In genomic region chr6:29903343-29903914, GRCm38 (mm10) we compare ENCODE assay signal across 22 mouse cellular contexts. TPM values are rescaled to one million over a fixed set of nuclear protein-coding genes. Genes with fewer than 3 reads are reported as not detected.
A peak's percentile ranks its signal among the peaks of the same experiment; 100 is the strongest.
DNase-seq lines count a peak whose midpoint lies in the region; ATAC-seq lines count a peak whose summit lies in the region.
"Had no signal": no experiment of that assay in that cellular context is flagged by ENCODE, and none has a peak within 500 bp of the region (broad histone marks: within the 10 kb centered on the region; RNA-seq: fewer than 3 reads in every experiment).

No protein-coding gene starts in this region.

- H3K4me3 ChIP-seq in forebrain, embryonic 15.5 days: no peak overlapping the region
- no peak overlapping the region for H3K4me3 ChIP-seq in forebrain, embryonic 10.5 days
- H3K4me3 ChIP-seq in heart, embryonic 10.5 days: no peak overlapping the region
- H3K4me3 ChIP-seq in heart, embryonic 14.5 days (ENCODE audit: control insufficient read depth in 1 of 2, insufficient read depth in 1 of 2, low read depth in 1 of 2, low read length in 2 of 2): no peak overlapping the region
- H3K4me3 ChIP-seq: embryonic facial prominence, embryonic 12.5 days; forebrain, embryonic 13.5 days; hindbrain, embryonic 10.5 days; intestine, embryonic 15.5 days had no signal

- no peaks in the 10 kb centered on the region for H3K9me3 ChIP-seq in forebrain, embryonic 15.5 days
- H3K9me3 ChIP-seq in forebrain, embryonic 10.5 days: no peaks in the 10 kb centered on the region
- H3K9me3 ChIP-seq in heart, embryonic 10.5 days: no peaks in the 10 kb centered on the region
- no peaks in the 10 kb centered on the region for H3K9me3 ChIP-seq in heart, embryonic 14.5 days (ENCODE audit: control insufficient read depth, low read length)
- H3K9me3 ChIP-seq: embryonic facial prominence, embryonic 12.5 days; forebrain, embryonic 13.5 days; G1E; hindbrain, embryonic 10.5 days; intestine, embryonic 15.5 days had no signal

- no peaks in the 10 kb centered on the region for H3K4me1 ChIP-seq in forebrain, embryonic 15.5 days
- H3K4me1 ChIP-seq in forebrain, embryonic 10.5 days: no peaks in the 10 kb centered on the region
- H3K4me1 ChIP-seq in heart, embryonic 10.5 days: peaks cover 25% of the 10 kb centered on the region
- peaks cover 16 to 42% of the 10 kb centered on the region in 2 experiments for H3K4me1 ChIP-seq in heart, embryonic 14.5 days (ENCODE audit: control insufficient read depth in 2 of 2, insufficient read depth in 2 of 2, low read length in 2 of 2)
- H3K4me1 ChIP-seq: embryonic facial prominence, embryonic 12.5 days; forebrain, embryonic 13.5 days; hindbrain, embryonic 10.5 days; intestine, embryonic 15.5 days had no signal

- ATAC-seq in forebrain, embryonic 15.5 days (replicated peaks): no peak
- ATAC-seq in heart, embryonic 14.5 days (ENCODE audit: insufficient number of reproducible peaks, insufficient read depth, low FRiP score, low read depth): peak; percentile 67
- ATAC-seq: CD4-positive, CD25-positive, alpha-beta regulatory T cell, adult 4 months; forebrain, embryonic 13.5 days; intestine, embryonic 15.5 days had no signal

- H3K36me3 ChIP-seq in forebrain, embryonic 15.5 days: no peaks in the 10 kb centered on the region
- peaks cover 29% of the 10 kb centered on the region for H3K36me3 ChIP-seq in forebrain, embryonic 10.5 days (replicated peaks)
- H3K36me3 ChIP-seq in heart, embryonic 10.5 days: peaks cover 5% of the 10 kb centered on the region
- peaks cover 8% of the 10 kb centered on the region for H3K36me3 ChIP-seq in heart, embryonic 14.5 days (ENCODE audit: control insufficient read depth, insufficient read depth, low read length)
- H3K36me3 ChIP-seq: intestine, embryonic 15.5 days had no signal

- H3K27me3 ChIP-seq in forebrain, embryonic 15.5 days: no peaks in the 10 kb centered on the region
- no peaks in the 10 kb centered on the region for H3K27me3 ChIP-seq in forebrain, embryonic 10.5 days (ENCODE audit: poor library complexity, severe bottlenecking)
- H3K27me3 ChIP-seq in heart, embryonic 10.5 days (ENCODE audit: insufficient read depth, poor library complexity, severe bottlenecking): no peaks in the 10 kb centered on the region
- no peaks in the 10 kb centered on the region for H3K27me3 ChIP-seq in heart, embryonic 14.5 days (ENCODE audit: control insufficient read depth, insufficient read depth, low read length)
- H3K27me3 ChIP-seq: embryonic facial prominence, embryonic 12.5 days; forebrain, embryonic 13.5 days; intestine, embryonic 15.5 days had no signal

- WGBS in forebrain, embryonic 15.5 days: 92% methylated on average over 3 of the region's 3 CpGs
- 88% methylated on average over 3 of the region's 3 CpGs for WGBS in forebrain, embryonic 10.5 days
- 79% methylated on average over 3 of the region's 3 CpGs for WGBS in heart, embryonic 10.5 days
- 80% methylated on average over 3 of the region's 3 CpGs for WGBS in heart, embryonic 14.5 days

- no peak overlapping the region for H3K4me2 ChIP-seq in forebrain, embryonic 15.5 days (replicated peaks)
- H3K4me2 ChIP-seq in heart, embryonic 14.5 days (ENCODE audit: low read length): peak overlapping the region; percentile 17
- H3K4me2 ChIP-seq: embryonic facial prominence, embryonic 12.5 days; forebrain, embryonic 13.5 days; hindbrain, embryonic 14.5 days; intestine, embryonic 15.5 days had no signal

- peak overlapping the region; percentile 8; the same call in 1 of the 2 replicates for H3K27ac ChIP-seq in forebrain, embryonic 15.5 days (replicated peaks)
- H3K27ac ChIP-seq in forebrain, embryonic 10.5 days: no peak overlapping the region
- H3K27ac ChIP-seq in heart, embryonic 10.5 days: peak overlapping the region; percentile 82
- peak overlapping the region; percentile 82 to 98 for H3K27ac ChIP-seq in heart, embryonic 14.5 days (replicated peaks in 1 of 2; ENCODE audit: control insufficient read depth in 1 of 2, insufficient read depth in 1 of 2, low read depth in 2 of 2, low read length in 2 of 2)
- H3K27ac ChIP-seq: embryonic facial prominence, embryonic 12.5 days; forebrain, embryonic 13.5 days; hindbrain, embryonic 10.5 days; hindbrain, embryonic 14.5 days; intestine, embryonic 15.5 days had no signal

- no peak overlapping the region for H3K9ac ChIP-seq in forebrain, embryonic 15.5 days (replicated peaks)
- H3K9ac ChIP-seq in heart, embryonic 14.5 days (ENCODE audit: low read length): no peak overlapping the region
- H3K9ac ChIP-seq: embryonic facial prominence, embryonic 12.5 days; forebrain, embryonic 13.5 days; hindbrain, embryonic 14.5 days; intestine, embryonic 15.5 days had no signal

- DNase-seq in forebrain, embryonic 10.5 days (ENCODE audit: extremely low spot score, low spot score): no peak
- no peak for DNase-seq in heart, embryonic 10.5 days (ENCODE audit: low spot score)
- no peak for DNase-seq in heart, postnatal 4 days
- no peak for DNase-seq in heart, adult 18-20 months
- DNase-seq in adrenal gland, adult 18-20 months (ENCODE audit: low spot score in 2 of 2): no peak
- DNase-seq: adrenal gland, postnatal 10 days; B cell, adult 2 months; cerebellum, adult 11-12 months; cerebellum, adult 9-10 months; cerebellum, postnatal 25 days; gastrocnemius, postnatal 14 days; kidney, adult 18-20 months; kidney, postnatal 10 days had no signal

RNA-seq across cellular contexts. Expression of gene Strip2, which starts 13.4 kb away (rescaled TPM):
- polyA plus RNA-seq in forebrain, embryonic 15.5 days (2015; fragmentation: Nextera tagmentation; extraction: Ambion mirVana): 2.4 and 3.0 TPM in 2 replicates
- 0.71 and 0.86 TPM in 2 replicates for polyA plus RNA-seq in forebrain, embryonic 10.5 days (2016; fragmentation: Nextera tagmentation; extraction: Ambion mirVana)
- polyA plus RNA-seq in heart, embryonic 10.5 days (2016; fragmentation: Nextera tagmentation; extraction: Ambion mirVana): 7.3 and 19.5 TPM in 2 replicates
- total RNA-seq in heart, postnatal 4 days (2021): 10 to 100 TPM; 88.5 to 98.9 TPM
- 67.0 and 78.5 TPM in 2 replicates for polyA plus RNA-seq in heart, embryonic 14.5 days (2014; fragmentation: Nextera tagmentation; extraction: Ambion mirVana)
- total RNA-seq in heart, adult 18-20 months (2021): 10 to 100 TPM; 53.5 to 55.1 TPM
- total RNA-seq in adrenal gland, adult 18-20 months (2021): 1 to 10 TPM; 2.0 to 2.1 TPM
